Mouse (Mus musculus): ENCODE results near the gene Smim10l2a. TPM values are rescaled to one million over a fixed set of nuclear protein-coding genes. Genes with fewer than 3 reads are reported as not detected.
A peak's percentile ranks its signal among the peaks of the same experiment; 100 is the strongest.
"Not testable (repeated sequence)": the region's sequence is repeated elsewhere in the genome, so short reads cannot be mapped to it uniquely, and the experiment has no call there.

Smim10l2a gene
- 0.75 TPM in 1 of 2 replicates, not detected in the other for polyA plus RNA-seq (2011; ENCODE audit: insufficient read length, low read depth, missing spikeins)

- not testable (repeated sequence) for H3K4me1 ChIP-seq (ENCODE audit: control insufficient read depth, insufficient read depth, low read length); H3K27ac ChIP-seq (ENCODE audit: insufficient read depth, low read length)
- H3K4me3 ChIP-seq (ENCODE audit: insufficient read depth, low read length) = peak within 1 kb of the TSS; percentile 48
Measured at GRCm38 (mm10) chrX:56374431-56375128, at the start of gene Smim10l2a. Gene Smim10l2a, plus strand, starts transcription at chrX:56374586.

GRCm38 (mm10) chrX:56332046-56332445 is 42.3 kb upstream of the Smim10l2a start:
- H3K27ac ChIP-seq (ENCODE audit: insufficient read depth, low read length) = peak overlapping the region; percentile 64; the same call in 1 of the 2 replicates
- peaks cover 3% of the 10 kb centered on the region; the same call in 1 of the 2 replicates for H3K4me1 ChIP-seq (ENCODE audit: control insufficient read depth, insufficient read depth, low read length)
- TF ChIP-seq POLR2A (IDR thresholded peaks at IDR 0.05; ENCODE audit: low read depth, low read length) = no peak
- TF ChIP-seq CTCF (IDR thresholded peaks at IDR 0.05; ENCODE audit: borderline replicate concordance, insufficient read depth, low read length) = no peak
- no peak overlapping the region for H3K4me3 ChIP-seq (ENCODE audit: insufficient read depth, low read length)

- no peak overlapping the region for H3K4me3 ChIP-seq (ENCODE audit: insufficient read depth, low read length)
- no peak for TF ChIP-seq CTCF (IDR thresholded peaks at IDR 0.05; ENCODE audit: borderline replicate concordance, insufficient read depth, low read length)
- TF ChIP-seq POLR2A (IDR thresholded peaks at IDR 0.05; ENCODE audit: low read depth, low read length) = no peak
- H3K4me1 ChIP-seq (ENCODE audit: control insufficient read depth, insufficient read depth, low read length) = no peaks in the 10 kb centered on the region
- no peak overlapping the region for H3K27ac ChIP-seq (ENCODE audit: insufficient read depth, low read length)
Measured at GRCm38 (mm10) chrX:56340305-56340704, 34.1 kb upstream of the Smim10l2a start.

GRCm38 (mm10) chrX:56342921-56343320 is 31.5 kb upstream of the Smim10l2a start:
- H3K4me3 ChIP-seq (ENCODE audit: insufficient read depth, low read length) = no peak overlapping the region
- H3K27ac ChIP-seq (ENCODE audit: insufficient read depth, low read length) = no peak overlapping the region
- H3K4me1 ChIP-seq (ENCODE audit: control insufficient read depth, insufficient read depth, low read length) = no peaks in the 10 kb centered on the region
- TF ChIP-seq CTCF (IDR thresholded peaks at IDR 0.05; ENCODE audit: borderline replicate concordance, insufficient read depth, low read length) (no peak), POLR2A (IDR thresholded peaks at IDR 0.05; ENCODE audit: low read depth, low read length) (no peak)

GRCm38 (mm10) chrX:56346176-56346931 is 28.0 kb upstream of the Smim10l2a start, which contains the start of gene Zfp449:
Gene Zfp449, plus strand, starts transcription at chrX:56346400.
- peak; percentile 44; the same call in 1 of the 2 replicates for TF ChIP-seq POLR2A (IDR thresholded peaks at IDR 0.05; ENCODE audit: low read depth, low read length)
- no peak for TF ChIP-seq CTCF (IDR thresholded peaks at IDR 0.05; ENCODE audit: borderline replicate concordance, insufficient read depth, low read length)
- Histone ChIP-seq H3K4me1 (ENCODE audit: control insufficient read depth, insufficient read depth, low read length) (no peaks in the 10 kb centered on the region), H3K4me3 (ENCODE audit: insufficient read depth, low read length) (peak within 1 kb of the TSS; percentile 74), H3K27ac (ENCODE audit: insufficient read depth, low read length) (peak within 1 kb of the TSS; percentile 58)

- no peaks in the 10 kb centered on the region for H3K4me1 ChIP-seq (ENCODE audit: control insufficient read depth, insufficient read depth, low read length)
- H3K27ac ChIP-seq (ENCODE audit: insufficient read depth, low read length) = no peak overlapping the region
- TF ChIP-seq CTCF (IDR thresholded peaks at IDR 0.05; ENCODE audit: borderline replicate concordance, insufficient read depth, low read length) (no peak), POLR2A (IDR thresholded peaks at IDR 0.05; ENCODE audit: low read depth, low read length) (peak; percentile 39; the same call in 1 of the 2 replicates)
- H3K4me3 ChIP-seq (ENCODE audit: insufficient read depth, low read length) = peak overlapping the region; percentile 74
Measured at GRCm38 (mm10) chrX:56346932-56347253, 27.5 kb upstream of the Smim10l2a start.

- Histone ChIP-seq H3K4me1 (ENCODE audit: control insufficient read depth, insufficient read depth, low read length) (no peaks in the 10 kb centered on the region; the same call in 1 of the 2 replicates), H3K4me3 (ENCODE audit: insufficient read depth, low read length) (no peak overlapping the region), H3K27ac (ENCODE audit: insufficient read depth, low read length) (no peak overlapping the region)
- TF ChIP-seq CTCF (IDR thresholded peaks at IDR 0.05; ENCODE audit: borderline replicate concordance, insufficient read depth, low read length) (no peak), POLR2A (IDR thresholded peaks at IDR 0.05; ENCODE audit: low read depth, low read length) (no peak)
Measured at GRCm38 (mm10) chrX:56380852-56381251, 6.5 kb downstream of the Smim10l2a start.

GRCm38 (mm10) chrX:56384142-56384541 is 9.8 kb downstream of the Smim10l2a start:
- no peak for TF ChIP-seq POLR2A (IDR thresholded peaks at IDR 0.05; ENCODE audit: low read depth, low read length)
- TF ChIP-seq CTCF (IDR thresholded peaks at IDR 0.05; ENCODE audit: borderline replicate concordance, insufficient read depth, low read length) = no peak
- Histone ChIP-seq H3K4me3 (ENCODE audit: insufficient read depth, low read length) (no peak overlapping the region), H3K27ac (ENCODE audit: insufficient read depth, low read length) (no peak overlapping the region), H3K4me1 (ENCODE audit: control insufficient read depth, insufficient read depth, low read length) (no peaks in the 10 kb centered on the region; the same call in 1 of the 2 replicates)

GRCm38 (mm10) chrX:56404646-56405045 is 30.3 kb downstream of the Smim10l2a start:
- H3K4me1 ChIP-seq (ENCODE audit: control insufficient read depth, insufficient read depth, low read length) = no peaks in the 10 kb centered on the region
- TF ChIP-seq CTCF (IDR thresholded peaks at IDR 0.05; ENCODE audit: borderline replicate concordance, insufficient read depth, low read length) (no peak), POLR2A (IDR thresholded peaks at IDR 0.05; ENCODE audit: low read depth, low read length) (no peak)
- H3K27ac ChIP-seq (ENCODE audit: insufficient read depth, low read length) = no peak overlapping the region
- H3K4me3 ChIP-seq (ENCODE audit: insufficient read depth, low read length) = no peak overlapping the region

- TF ChIP-seq POLR2A (IDR thresholded peaks at IDR 0.05; ENCODE audit: low read depth, low read length) = no peak
- TF ChIP-seq CTCF (IDR thresholded peaks at IDR 0.05; ENCODE audit: borderline replicate concordance, insufficient read depth, low read length) = no peak
- H3K4me3 ChIP-seq (ENCODE audit: insufficient read depth, low read length) = no peak overlapping the region
- H3K27ac ChIP-seq (ENCODE audit: insufficient read depth, low read length) = no peak overlapping the region
- no peaks in the 10 kb centered on the region for H3K4me1 ChIP-seq (ENCODE audit: control insufficient read depth, insufficient read depth, low read length)
Measured at GRCm38 (mm10) chrX:56405482-56405881, 31.1 kb downstream of the Smim10l2a start.
